Mouse (Mus musculus) granulocyte monocyte progenitor cell, adult 5-6 weeks (primary cell): ENCODE results near the gene Ak5. TPM values are rescaled to one million over a fixed set of nuclear protein-coding genes. Genes with fewer than 3 reads are reported as not detected.

Experiments
- ATAC-seq: replicated peaks from 2 replicates; pipeline ENCODE4 v1.8.0; 2016; ENCODE audit warnings: mild to moderate bottlenecking, moderate TSS enrichment, inconsistent platforms; ENCODE audit not compliant: poor library complexity, severe bottlenecking
- total RNA-seq, 2 experiments: library from RNA; stranded (forward) in 1 of 2; stranded (reverse) in 1 of 2; fragments of 200-712, 200-1000 nt in 1 of 2; fragments of >200 nt in 1 of 2; fragmentation: Nextera tagmentation in 1 of 2; gene quantifications; 2 replicates each; pipeline ENCODE4 v1.2.3; 2014 to 2017

The Ak5 gene
- total RNA-seq, 2 experiments from 2014 or later = not detected

DNA sequence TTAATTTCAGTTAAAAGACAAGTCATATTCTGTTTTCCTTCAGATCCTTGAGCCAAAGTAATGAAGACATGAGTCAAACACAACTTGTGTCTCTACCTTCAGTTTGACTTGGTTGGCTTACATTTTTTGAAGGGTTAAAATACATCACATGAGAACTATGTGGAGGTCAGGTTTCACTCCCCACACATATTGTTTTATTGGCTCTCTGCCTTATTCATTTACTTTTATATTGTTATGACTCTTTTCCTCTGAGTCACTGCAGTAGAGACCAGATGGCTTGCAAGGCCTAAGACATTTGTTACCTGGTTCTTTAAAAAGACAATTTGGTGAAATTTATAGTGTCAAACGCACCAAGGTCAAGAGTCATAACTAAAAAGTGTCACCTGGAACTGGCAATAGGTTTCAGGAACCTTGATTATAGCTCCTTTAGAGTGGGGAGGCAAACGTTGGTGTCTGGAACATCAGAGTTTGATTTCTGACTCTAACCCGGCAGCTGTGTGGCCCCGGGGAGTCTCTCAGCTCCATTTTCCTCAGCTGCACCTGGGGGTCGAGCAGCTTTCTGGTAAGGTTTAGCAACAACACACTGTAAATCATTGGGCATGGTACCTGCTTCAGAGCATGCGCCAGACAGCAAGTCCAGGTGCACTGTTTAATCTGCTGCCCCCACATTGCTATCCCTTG is 145.4 kb downstream of the Ak5 start:
- ATAC-seq = no peak

DNA sequence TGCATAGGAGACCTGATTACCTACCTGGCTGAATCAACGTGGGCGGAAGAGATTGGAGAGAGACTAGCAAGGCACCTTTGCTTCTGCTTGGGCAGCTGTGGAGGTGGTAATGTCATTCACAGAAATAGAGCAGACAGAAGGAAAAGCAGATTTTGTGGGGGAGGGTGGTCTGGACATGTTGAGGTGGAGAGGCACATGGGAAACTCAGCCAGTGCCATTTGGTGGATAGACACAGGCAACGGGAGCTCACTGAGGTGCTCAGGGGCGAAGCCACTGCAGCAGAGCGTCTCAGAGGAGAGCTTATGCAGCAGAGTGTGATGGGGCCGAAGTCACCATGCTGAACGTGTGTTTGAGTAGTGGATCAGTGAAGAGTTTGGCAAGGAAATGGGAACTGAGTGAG is 147.1 kb downstream of the Ak5 start:
- no peak for ATAC-seq

- no peak for ATAC-seq
These were observed 148.1 kb downstream of the Ak5 start for GRCm38 (mm10) chr3:152520074-152520473.

DNA sequence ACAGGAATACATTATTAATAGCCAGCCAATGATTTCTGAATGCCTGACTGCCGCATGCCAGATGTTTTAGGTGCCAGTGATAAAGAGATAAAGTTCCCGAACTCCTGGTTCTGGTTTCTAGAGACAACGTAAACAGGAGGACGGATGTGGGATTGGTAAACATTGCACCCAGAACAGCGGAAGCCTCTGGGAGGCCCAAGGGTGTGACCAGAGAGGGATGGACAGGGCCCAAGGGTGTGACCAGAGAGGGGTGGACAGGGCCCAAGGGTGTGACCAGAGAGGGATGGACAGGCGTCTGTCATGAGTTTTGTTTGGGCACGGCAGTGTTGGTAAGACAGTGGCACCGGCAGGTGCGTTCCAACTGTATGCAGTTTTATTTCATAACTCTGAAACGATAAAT is 148.6 kb downstream of the Ak5 start:
- no peak for ATAC-seq

DNA sequence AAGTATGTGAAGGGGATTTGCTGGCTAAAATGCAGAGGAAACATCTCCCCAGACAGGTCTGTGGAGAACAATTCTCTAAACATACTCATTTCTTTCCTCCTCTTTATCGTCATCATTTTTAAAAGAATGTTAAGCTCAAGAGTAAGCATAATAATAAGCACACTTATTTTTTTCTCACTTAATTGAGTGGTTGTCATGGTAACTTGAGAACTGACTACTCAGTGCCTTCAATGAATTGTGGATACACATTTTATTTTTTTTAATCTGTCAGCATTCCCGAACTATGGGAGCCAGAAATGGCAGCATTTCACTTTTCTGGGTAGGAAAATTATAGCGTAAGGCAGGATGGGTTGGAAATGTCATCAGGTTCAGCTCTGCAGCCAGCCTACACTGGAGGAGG is 151.6 kb downstream of the Ak5 start:
- ATAC-seq = no peak

- no peak for ATAC-seq
These were observed 152.2 kb downstream of the Ak5 start for GRCm38 (mm10) chr3:152515959-152516358.

DNA sequence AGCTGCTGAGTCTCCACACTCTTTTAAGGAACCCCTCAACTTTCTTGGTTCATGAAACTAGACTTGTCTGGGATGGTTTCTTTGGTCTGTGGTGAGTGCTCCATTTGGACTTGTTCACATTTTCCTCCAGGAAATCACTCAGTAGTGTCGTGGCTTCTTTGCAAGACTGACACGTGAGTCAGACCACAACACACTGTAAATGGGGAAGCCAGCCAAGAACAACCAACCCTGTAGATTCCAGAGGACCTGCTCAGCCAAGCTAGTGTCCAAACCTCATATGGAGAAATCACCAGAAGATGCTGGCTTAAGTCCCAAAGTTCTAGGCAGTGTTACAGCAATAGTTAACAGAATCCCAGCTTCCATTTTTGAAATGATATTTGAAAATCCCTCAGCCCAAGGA is 155.6 kb downstream of the Ak5 start:
- ATAC-seq = peak; percentile 74

- ATAC-seq = 0 out of 2 replicates have a peak, but pooled peaks have one; percentile 14
These were observed 158.9 kb downstream of the Ak5 start for GRCm38 (mm10) chr3:152509268-152509667.

DNA sequence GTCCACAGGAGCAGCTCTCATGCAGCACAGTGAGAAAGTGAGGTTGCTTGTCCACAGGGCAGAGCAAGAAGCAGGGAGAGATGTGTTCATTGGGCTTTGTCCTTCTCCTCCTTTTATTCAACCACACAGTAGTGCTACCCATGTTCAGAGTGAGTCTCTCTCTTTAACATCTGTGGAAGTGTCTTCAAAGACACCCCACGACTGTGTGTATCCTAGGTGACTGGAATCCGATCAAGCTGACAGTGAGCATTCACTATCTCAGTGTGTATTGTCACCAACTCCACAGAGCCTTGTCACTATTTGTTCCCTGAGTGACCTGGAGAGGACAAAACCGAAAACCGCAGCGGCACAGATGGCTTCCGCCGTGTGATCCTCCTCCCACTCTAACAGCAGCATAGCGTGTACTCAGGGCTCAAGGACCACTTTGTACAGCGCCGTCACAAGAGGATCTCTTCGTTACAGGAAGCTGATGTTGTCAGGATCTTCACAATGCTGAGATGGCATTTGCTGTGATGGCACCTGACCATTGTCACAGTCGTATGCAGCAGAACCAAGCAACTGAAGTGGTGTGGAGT is 159.7 kb downstream of the Ak5 start:
- no peak for ATAC-seq

DNA sequence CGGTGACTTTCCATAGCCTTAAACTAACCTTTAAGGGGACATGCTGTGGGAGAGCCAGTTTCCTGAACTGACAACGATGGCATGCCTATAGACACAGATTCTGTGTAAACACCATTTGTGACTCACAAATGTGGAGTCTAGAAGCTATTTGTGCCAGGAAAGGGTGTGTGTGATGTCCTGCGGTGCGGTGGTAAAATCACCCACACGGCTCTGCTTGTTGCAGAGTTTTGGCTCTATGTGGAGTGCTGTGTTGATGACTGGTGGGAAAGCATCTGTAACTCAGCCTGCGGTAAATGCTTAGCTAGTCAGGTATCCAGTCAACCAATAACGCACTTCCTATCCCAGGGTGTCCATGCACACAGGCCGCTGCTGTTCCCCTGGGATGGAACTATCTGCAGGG is 160.3 kb downstream of the Ak5 start:
- no peak for ATAC-seq

- no peak for ATAC-seq
These were observed 169.0 kb downstream of the Ak5 start for GRCm38 (mm10) chr3:152498968-152499696.

DNA sequence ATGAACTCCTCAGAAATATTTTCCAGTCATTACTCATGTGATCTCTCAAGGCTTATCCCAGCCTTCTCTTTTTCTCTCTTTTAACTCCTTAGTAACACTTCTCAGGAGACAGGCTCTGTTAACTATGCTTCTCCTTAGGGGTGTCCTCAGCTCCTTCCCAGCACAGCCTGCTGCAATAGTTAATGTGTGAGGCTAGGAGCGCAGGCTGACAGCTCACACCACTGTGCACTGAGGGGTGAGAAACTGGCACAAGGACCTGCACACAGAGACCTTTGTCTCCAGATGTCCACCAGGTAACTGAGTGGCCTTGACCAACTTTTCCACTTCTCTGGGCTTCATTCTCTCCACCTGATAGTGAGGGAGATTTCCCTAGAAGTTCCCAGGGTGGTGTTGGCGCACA is 170.3 kb downstream of the Ak5 start:
- ATAC-seq = no peak

DNA sequence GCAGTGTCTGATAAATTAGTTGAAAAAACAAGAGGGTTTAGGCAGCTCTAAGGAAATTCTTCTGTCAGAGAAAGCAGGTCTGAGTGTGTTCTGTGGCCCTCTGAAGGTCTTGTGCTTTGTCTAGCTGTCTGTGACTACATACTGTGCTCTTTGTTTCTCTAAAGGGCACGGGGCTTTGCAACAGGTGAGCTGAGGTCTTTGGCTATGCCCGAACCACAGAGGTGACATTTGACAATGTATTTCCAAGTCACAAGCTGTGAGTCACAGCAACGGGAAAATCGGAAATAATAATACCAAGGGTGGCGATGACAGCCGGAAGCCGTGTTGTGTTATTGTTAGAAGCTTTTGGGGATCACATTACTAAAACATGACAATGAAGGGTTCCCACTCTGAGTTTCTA is 171.1 kb downstream of the Ak5 start:
- ATAC-seq = no peak

GRCm38 (mm10) chr3:152495415-152495898 is 172.7 kb downstream of the Ak5 start:
- ATAC-seq = no peak

DNA sequence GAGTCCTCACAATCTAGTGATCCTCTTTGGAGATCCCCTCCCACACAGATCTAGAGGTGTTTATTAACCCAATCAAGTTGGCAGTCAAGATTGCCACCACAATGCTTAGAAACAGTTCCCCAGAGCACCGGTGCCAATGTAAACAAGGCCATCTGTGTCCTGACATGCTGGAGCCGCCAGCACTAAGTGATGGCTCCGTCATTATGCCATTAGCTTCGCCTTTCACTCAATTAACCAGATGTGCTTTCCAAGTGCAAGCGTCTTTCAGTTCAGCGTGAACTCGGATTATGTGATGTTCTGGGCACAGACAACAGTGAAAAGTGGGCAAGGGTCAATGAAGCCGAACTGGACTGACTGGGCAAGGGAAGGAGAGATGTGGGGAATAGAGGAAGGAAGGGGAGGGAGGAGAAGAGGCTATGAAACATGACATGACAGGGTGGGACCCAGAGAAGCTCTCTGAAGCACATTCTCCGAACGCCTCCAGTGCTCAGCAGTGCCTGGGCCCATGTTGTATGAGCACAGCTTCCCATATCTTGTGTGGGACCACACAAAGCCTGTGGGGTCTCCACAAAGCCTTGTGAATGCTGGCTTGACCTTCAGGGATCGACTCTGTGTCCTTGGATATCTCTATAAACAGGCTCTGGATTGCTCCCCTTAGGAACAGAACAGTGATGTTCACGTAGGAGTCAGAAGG is 173.3 kb downstream of the Ak5 start:
- no peak for ATAC-seq

DNA sequence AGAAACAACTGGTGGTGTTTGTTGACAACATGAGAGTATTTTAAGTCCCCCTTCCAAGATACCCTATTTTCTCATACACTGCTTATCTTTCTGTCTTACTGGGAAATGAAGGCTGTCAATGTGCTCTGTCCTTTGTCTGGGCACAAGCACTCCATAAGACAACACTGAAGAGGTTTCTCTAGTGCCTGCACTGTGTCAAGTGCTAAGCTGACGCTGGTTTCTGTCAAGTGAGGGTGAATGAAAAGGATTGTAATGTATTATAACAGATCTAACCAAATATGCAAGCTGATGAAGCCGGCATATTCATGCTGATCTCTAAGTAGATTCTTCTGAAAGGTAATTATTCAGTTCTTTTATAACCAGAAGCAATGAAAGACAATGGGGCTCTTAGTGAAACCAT is 174.3 kb downstream of the Ak5 start:
- no peak for ATAC-seq

GRCm38 (mm10) chr3:152492241-152492640 is 175.9 kb downstream of the Ak5 start:
- no peak for ATAC-seq

GRCm38 (mm10) chr3:152490423-152490822 is 177.7 kb downstream of the Ak5 start:
- ATAC-seq = no peak

GRCm38 (mm10) chr3:152488964-152489363 is 179.2 kb downstream of the Ak5 start:
- ATAC-seq = no peak

DNA sequence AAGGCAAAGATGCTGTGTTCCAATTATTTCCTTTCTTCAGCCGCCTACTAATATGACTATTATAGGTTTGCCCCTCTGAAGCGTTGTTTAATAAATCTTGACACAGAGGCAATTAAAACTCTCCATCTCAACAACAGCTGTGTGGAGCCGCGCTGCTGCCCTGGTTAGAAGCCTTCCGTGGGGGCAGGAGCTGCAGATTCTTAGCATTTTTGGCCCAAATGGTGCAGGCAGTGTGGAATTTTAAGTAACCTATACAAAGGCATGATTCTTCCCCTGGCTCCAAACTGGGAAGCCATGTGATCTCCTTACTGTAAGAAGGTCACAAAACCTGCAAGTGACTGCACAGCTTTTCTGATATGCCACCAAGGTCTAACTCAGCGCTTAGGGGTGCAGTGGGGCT is 184.0 kb downstream of the Ak5 start:
- ATAC-seq = no peak

DNA sequence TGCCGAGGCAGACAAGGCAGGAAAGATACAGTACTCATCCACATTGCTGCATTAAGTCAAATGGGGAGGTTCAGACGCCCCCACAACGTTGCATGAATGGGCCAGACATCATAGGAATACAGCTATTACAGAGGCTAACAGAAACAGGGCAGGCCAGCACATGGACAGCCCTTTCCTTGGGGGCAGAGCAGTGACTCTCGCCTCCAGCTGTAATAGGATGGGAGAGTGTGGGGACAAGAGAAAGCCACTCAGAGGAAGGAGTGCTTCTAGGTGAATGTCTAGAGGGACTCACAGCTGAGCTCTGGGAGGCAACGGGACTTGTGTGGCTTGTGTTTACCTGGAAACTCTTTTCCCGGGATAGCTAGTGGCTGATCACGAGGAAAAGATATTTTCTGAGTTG is 184.4 kb downstream of the Ak5 start:
- ATAC-seq = no peak
